Mouse (Mus musculus) neutrophil, adult 5-6 weeks (primary cell): ENCODE results near the gene Psmd13. TPM values are rescaled to one million over a fixed set of nuclear protein-coding genes. Genes with fewer than 3 reads are reported as not detected.
A peak's percentile ranks its signal among the peaks of the same experiment; 100 is the strongest.

Experiments
- ATAC-seq: fragments of 151-379, 151-347 bp; 2 replicates; pipeline ENCODE4 v1.8.0; 2017; ENCODE audit warnings: mild to moderate bottlenecking, moderate TSS enrichment; ENCODE audit not compliant: insufficient number of reproducible peaks, poor library complexity, low FRiP score, severe bottlenecking; ENCODE audit errors: extremely low read depth
- total RNA-seq: library from RNA; stranded (forward); fragments of 200-1000 nt; gene quantifications from 2 replicates; pipeline ENCODE4 v1.2.3, GENCODE M21; 2017

The Psmd13 gene
- total RNA-seq, 1 experiment from 2014 or later: 110 TPM

GRCm38 (mm10) chr7:140900220-140900619 lies 18.5 kb downstream of the Psmd13 start, which contains the start of gene Cox8b:
TSS of gene Cox8b (minus strand) at chr7:140900446.
- no peak for ATAC-seq

- ATAC-seq: no peak
Observed at GRCm38 (mm10) chr7:140902036-140902875, 20.5 kb downstream of the Psmd13 start.

- ATAC-seq: peak; percentile 53
Observed at GRCm38 (mm10) chr7:140903212-140903611, 21.4 kb downstream of the Psmd13 start.

GRCm38 (mm10) chr7:140905642-140906081 lies 23.9 kb downstream of the Psmd13 start:
- ATAC-seq: no peak

DNA sequence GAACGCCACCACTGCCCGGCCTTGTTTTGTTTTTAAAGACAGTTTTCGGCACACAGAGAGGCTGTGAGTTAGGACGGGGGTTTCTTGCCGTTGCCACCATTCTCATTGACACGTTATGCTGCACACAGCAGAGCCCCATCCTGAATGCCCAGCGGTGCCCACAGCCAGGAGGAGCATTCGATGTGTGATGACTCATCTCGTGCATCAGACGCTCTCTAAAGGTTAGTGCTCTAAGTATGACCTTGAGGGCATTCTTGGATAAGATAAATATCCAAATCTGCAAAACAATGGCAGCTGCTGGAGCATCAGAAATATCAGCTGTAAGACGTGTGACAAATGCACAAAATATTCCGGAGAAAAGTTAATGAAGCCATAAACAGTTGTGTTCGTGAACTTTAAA lies 25.4 kb downstream of the Psmd13 start:
- ATAC-seq: no peak

GRCm38 (mm10) chr7:140907697-140908096 lies 25.9 kb downstream of the Psmd13 start:
- no peak for ATAC-seq

- ATAC-seq: no peak
Observed at GRCm38 (mm10) chr7:140908181-140908580, 26.4 kb downstream of the Psmd13 start.

- ATAC-seq: peak; percentile 84
Observed at GRCm38 (mm10) chr7:140908634-140909107, 26.9 kb downstream of the Psmd13 start.

- ATAC-seq: no peak
Observed at GRCm38 (mm10) chr7:140912293-140912692, 30.5 kb downstream of the Psmd13 start.

GRCm38 (mm10) chr7:140912846-140913482 lies 31.2 kb downstream of the Psmd13 start:
- ATAC-seq: no peak

- ATAC-seq: no peak
Observed at GRCm38 (mm10) chr7:140914031-140914690, 32.4 kb downstream of the Psmd13 start.

GRCm38 (mm10) chr7:140919911-140920310 lies 38.1 kb downstream of the Psmd13 start:
- ATAC-seq: no peak

DNA sequence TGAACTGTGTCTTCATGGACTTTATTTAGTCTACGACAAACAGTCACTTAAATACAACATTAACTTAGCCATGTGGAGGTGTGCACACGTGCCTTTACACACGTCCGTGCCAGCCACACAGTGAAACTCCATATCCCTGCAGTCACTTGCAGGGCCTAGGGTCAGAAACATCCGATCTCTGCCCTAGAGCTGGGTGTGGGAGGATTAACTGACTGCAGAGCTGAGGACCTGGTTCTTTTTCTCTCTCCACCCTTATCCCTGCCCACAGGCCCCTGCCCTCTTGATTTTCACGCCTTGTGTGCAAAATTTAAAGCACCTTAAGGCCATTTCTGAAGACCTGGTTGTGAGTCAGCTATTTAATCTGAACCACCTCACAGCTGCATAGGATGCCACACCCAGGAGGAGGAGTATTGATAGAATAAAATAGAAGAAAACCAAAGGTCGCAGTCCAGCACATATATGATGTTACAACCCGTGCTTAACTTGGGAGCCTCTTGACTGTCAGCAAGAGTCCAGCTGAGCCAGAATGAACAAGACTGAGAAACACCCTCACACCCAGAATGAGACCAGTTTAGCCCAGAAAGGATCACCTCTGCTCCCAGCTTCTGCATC lies 38.8 kb downstream of the Psmd13 start, which contains the start of gene Nlrp6:
Gene Nlrp6, plus strand, starts transcription at position 485 of the 612 bp plus-strand sequence.
- ATAC-seq: no peak

GRCm38 (mm10) chr7:140921225-140921975 lies 39.6 kb downstream of the Psmd13 start:
- ATAC-seq: no peak

DNA sequence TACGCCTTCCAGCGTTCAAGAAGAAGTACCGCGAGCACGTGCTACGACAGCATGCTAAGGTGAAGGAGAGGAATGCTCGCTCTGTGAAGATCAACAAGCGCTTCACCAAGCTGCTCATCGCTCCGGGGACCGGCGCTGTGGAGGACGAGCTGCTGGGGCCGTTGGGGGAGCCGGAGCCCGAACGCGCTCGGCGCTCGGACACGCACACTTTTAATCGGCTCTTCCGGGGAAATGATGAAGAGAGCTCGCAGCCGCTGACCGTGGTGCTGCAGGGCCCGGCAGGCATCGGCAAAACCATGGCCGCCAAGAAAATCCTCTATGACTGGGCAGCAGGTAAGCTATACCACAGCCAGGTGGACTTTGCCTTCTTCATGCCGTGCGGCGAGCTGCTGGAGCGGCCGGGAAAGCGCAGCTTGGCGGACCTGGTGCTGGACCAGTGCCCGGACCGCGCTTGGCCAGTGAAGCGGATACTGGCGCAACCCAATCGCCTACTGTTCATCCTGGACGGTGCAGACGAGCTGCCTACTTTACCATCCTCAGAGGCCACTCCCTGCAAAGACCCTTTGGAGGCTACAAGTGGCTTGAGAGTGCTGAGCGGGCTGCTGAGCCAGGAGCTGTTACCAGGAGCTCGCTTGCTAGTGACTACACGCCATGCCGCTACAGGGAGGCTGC lies 40.8 kb downstream of the Psmd13 start:
- ATAC-seq: no peak

DNA sequence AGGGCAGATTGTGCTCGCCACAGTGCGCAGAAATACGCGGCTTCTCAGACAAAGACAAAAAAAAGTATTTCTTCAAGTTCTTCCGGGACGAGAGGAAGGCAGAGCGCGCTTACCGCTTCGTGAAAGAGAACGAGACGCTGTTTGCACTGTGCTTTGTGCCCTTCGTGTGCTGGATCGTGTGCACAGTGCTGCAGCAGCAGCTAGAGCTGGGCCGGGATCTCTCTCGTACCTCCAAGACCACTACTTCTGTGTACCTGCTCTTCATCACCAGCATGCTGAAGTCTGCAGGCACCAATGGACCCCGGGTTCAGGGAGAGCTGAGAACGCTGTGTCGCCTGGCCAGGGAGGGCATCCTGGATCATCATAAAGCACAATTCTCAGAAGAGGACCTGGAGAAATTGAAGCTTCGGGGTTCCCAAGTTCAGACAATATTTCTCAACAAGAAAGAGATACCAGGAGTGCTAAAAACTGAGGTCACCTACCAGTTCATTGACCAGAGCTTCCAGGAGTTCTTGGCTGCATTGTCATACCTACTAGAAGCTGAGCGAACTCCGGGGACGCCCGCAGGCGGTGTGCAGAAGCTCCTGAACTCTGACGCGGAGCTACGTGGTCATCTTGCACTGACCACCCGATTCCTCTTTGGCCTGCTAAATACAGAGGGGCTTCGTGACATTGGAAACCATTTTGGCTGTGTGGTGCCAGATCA lies 41.5 kb downstream of the Psmd13 start:
- no peak for ATAC-seq

DNA sequence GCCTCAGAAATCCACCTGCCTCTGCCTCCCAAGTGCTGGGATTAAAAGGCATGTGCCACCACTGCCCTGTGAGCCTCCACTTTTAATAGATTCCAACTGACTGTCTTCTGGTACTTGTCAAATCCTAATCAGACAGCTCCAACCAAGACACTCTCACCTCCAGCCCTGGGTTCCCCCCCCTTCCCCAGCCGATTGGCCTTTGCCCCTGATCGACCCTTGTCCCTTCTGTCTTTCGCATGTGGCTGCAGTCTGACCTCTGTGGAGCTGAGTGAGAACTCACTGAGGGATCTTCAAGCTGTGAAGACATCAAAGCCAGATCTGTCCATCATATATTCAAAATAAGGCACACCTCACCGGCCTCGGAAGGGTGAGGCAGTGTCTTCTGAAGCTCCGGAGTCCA lies 45.4 kb downstream of the Psmd13 start:
- ATAC-seq: no peak
